Mouse (Mus musculus) layer of hippocampus, adult 2 months (tissue): ENCODE data around the gene C87436. TPM values are rescaled to one million over a fixed set of nuclear protein-coding genes. Genes with fewer than 3 reads are reported as not detected.

Experiments
- DNase-seq, 2 experiments: peaks; one replicate each; pipeline ENCODE4 v3.0.0; 2022; ENCODE audit warnings: low spot score in 2 of 2
- H3K27ac ChIP-seq: fragments of 200-600 bp; 2 replicates; pipeline ENCODE4 v1.8.1; 2022
- H3K4me3 ChIP-seq: fragments of 200-600 bp; 2 replicates; pipeline ENCODE4 v1.8.1; 2022; ENCODE audit warnings: mild to moderate bottlenecking
- CTCF ChIP-seq: fragments of 200-600 bp; conservative IDR thresholded peaks from 2 replicates; pipeline ENCODE4 v1.8.1; 2022; ENCODE audit warnings: antibody characterized with exemption, mild to moderate bottlenecking, moderate library complexity
- total RNA-seq, 2 experiments: library from RNA; stranded (reverse); gene quantifications; 2 replicates each; pipeline ENCODE4 v1.2.3; 2021

C87436 gene
- total RNA-seq, 2 experiments from 2014 or later, result 18.9 to 20.6 TPM

DNA sequence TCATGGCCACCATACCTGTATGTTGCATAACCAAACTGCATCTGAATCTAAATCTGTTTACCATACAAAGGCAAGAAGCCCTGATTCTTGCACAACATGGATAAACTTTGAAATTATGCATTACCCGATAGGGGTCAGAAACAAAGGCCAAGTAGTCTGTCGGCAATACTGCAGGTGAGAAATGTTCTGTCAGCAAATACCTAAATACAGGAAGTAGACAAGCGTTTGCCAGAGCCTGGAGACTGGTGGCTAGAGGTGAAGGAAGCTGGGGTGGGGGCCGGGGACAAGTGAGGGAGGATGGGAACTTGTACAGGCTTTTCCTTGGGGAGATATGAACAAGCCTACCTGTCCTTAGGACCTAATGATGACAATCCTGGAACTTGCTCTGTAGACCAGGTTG is 72.8 kb downstream of the C87436 start:
- no peak for TF ChIP-seq CTCF
- Histone ChIP-seq H3K4me3 (no peak overlapping the region), H3K27ac (no peak overlapping the region)
- DNase-seq, result no peak

GRCm38 (mm10) chr6:86513296-86513695 is 75.1 kb downstream of the C87436 start:
- Histone ChIP-seq H3K4me3 (no peak overlapping the region), H3K27ac (no peak overlapping the region)
- no peak for DNase-seq
- TF ChIP-seq CTCF, result no peak

DNA sequence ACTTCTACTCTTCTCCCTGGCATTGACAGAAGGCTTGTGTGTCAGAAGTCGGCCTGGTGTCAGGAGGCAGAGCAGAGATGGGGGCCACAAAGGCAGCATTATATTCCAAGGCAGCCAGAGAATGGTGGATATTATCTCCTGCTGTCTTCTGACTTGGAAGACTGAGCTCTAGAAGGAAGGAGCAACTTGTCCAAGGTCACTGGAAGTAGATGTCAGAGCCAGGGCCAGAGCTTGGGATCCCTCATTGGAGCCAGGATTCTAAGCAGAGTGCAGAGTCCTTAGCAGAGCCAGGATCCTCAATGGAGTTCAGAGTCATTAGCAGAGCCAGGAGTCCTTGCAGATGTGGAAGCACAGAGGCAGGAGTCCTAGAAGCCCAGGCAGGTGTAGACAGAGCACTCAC is 77.8 kb downstream of the C87436 start:
- DNase-seq, result no peak
- H3K4me3 ChIP-seq, result peak overlapping the region; percentile 34
- H3K27ac ChIP-seq, result peak overlapping the region; percentile 58
- no peak for TF ChIP-seq CTCF

GRCm38 (mm10) chr6:86519767-86520345 is 81.7 kb downstream of the C87436 start:
- DNase-seq, result no peak
- Histone ChIP-seq H3K27ac (no peak overlapping the region), H3K4me3 (no peak overlapping the region)
- no peak for TF ChIP-seq CTCF

DNA sequence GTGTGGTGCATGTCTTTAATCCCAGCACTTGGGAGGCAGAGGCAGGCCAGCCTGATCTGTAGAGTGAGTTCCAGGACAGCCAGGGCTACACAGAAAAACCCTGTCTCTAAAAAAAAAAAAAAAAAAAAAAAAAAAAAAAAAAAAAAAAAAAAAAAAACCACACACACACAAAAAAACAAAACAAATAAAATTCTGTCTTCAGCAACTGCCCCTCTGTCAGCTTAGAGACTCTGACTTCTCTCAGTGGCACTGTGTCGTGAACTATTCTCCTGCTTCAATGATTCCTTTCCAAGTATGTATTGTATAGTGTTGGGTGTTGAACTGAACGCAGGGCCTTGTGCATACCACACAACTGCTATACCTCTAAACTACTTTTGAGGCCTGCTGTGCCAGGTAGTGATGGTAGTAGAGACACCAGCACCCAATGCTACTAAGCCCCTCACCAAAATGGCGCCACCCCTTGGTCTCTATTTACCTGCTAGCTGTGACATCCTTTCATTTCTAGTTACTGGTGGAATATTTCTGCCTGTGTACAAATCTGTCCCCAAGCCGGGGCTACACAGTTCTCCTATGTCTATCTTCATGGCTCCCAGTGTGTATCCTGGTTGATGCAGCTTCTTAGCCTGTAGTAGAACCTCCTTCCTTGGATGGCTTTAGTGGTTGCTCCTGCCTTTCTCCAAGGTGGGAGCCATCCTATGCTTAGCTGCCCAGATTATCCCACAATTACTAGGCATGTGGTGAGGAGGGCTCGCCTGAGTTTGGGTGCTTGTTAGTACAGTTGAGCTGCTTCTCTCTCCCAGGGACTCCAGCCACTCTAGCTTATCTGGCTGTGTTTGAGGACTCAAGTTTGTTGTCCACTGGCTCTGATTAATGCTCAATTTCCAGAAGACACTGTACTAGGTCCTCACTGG is 84.1 kb downstream of the C87436 start:
- H3K4me3 ChIP-seq, result no peak overlapping the region
- no peak for TF ChIP-seq CTCF
- H3K27ac ChIP-seq, result no peak overlapping the region
- DNase-seq, result no peak

Other genes starting within 250 kb of the C87436 start
- 10 to 100 TPM; 28.3 to 32.0 TPM for gene Tgfa, start 243.2 kb upstream of the C87436 start, total RNA-seq
- gene Fam136a, start 72.7 kb upstream of the C87436 start, total RNA-seq, result 10 to 100 TPM; 27.0 to 30.0 TPM
- 10 to 100 TPM; 75.3 to 88.0 TPM for gene Snrpg, start 67.1 kb upstream of the C87436 start, total RNA-seq
- gene Pcyox1, start 41.2 kb upstream of the C87436 start, total RNA-seq, result 100 to 1,000 TPM; 112 to 118 TPM
- 100 to 1,000 TPM; 151 to 156 TPM for gene Tia1, start 34.2 kb upstream of the C87436 start, total RNA-seq
- gene Gm44790, start 11.7 kb upstream of the C87436 start, total RNA-seq, result not detected
- gene Pcbp1, start 87.9 kb downstream of the C87436 start, total RNA-seq, result 100 to 1,000 TPM; 179 to 184 TPM
- 1 to 10 TPM; 1.2 to 1.9 TPM for gene Asprv1, start 189.8 kb downstream of the C87436 start, total RNA-seq
- gene Mxd1, start 230.8 kb downstream of the C87436 start, total RNA-seq, result 10 to 100 TPM; 17.9 to 20.7 TPM
- 10 to 100 TPM; 60.6 to 60.8 TPM for gene Snrnp27, start 246.1 kb downstream of the C87436 start, total RNA-seq